Mouse (Mus musculus): ENCODE data around the gene Ctnna3. TPM values are rescaled to one million over a fixed set of nuclear protein-coding genes. Genes with fewer than 3 reads are reported as not detected.
"Not testable (repeated sequence)": the region's sequence is repeated elsewhere in the genome, so short reads cannot be mapped to it uniquely, and the experiment has no call there.

Gene Ctnna3
- polyA plus RNA-seq, 1 experiment from 2014 or later: not detected

- Histone ChIP-seq H3K9me3 (ENCODE audit: low read length) (no peaks in the 10 kb centered on the region), H3K4me1 (ENCODE audit: insufficient read depth) (peaks cover 7% of the 10 kb centered on the region; the same call in 1 of the 2 replicates), H3K9ac (replicated peaks) (no peak overlapping the region), H3K4me3 (ENCODE audit: low read depth, low read length) (no peak overlapping the region), H3K27me3 (ENCODE audit: insufficient read depth, low read length) (no peaks in the 10 kb centered on the region), H3K27ac (ENCODE audit: low read depth) (no peak overlapping the region), H3K4me2 (ENCODE audit: low read depth, low read length) (no peak overlapping the region), H3K36me3 (replicated peaks; ENCODE audit: insufficient read depth, low read length) (no peaks in the 10 kb centered on the region)
- no peak for TF ChIP-seq EP300 (IDR thresholded peaks at IDR 0.05; ENCODE audit: low read depth)
- no peak for TF ChIP-seq CTCF (IDR thresholded peaks at IDR 0.05; ENCODE audit: low read depth)
- DNase-seq (no peak), ATAC-seq (no peak)
- WGBS (ENCODE audit: insufficient replicate concordance): 89% methylated on average over 7 of the region's 7 CpGs
Measured at GRCm38 (mm10) chr10:63431221-63431736, 1.4 kb downstream of the Ctnna3 start.

GRCm38 (mm10) chr10:63432099-63432498, 2.2 kb downstream of the Ctnna3 start:
- Histone ChIP-seq H3K4me3 (ENCODE audit: low read depth, low read length) (no peak overlapping the region), H3K27ac (ENCODE audit: low read depth) (no peak overlapping the region), H3K27me3 (ENCODE audit: insufficient read depth, low read length) (no peaks in the 10 kb centered on the region), H3K9ac (replicated peaks) (no peak overlapping the region), H3K4me1 (ENCODE audit: insufficient read depth) (peaks cover 7% of the 10 kb centered on the region; the same call in 1 of the 2 replicates), H3K9me3 (ENCODE audit: low read length) (no peaks in the 10 kb centered on the region), H3K36me3 (replicated peaks; ENCODE audit: insufficient read depth, low read length) (no peaks in the 10 kb centered on the region), H3K4me2 (ENCODE audit: low read depth, low read length) (no peak overlapping the region)
- TF ChIP-seq EP300 (IDR thresholded peaks at IDR 0.05; ENCODE audit: low read depth) (no peak), CTCF (IDR thresholded peaks at IDR 0.05; ENCODE audit: low read depth) (no peak)
- 86% methylated on average over 8 of the region's 8 CpGs for WGBS (ENCODE audit: insufficient replicate concordance)
- ATAC-seq (no peak), DNase-seq (no peak)

DNA sequence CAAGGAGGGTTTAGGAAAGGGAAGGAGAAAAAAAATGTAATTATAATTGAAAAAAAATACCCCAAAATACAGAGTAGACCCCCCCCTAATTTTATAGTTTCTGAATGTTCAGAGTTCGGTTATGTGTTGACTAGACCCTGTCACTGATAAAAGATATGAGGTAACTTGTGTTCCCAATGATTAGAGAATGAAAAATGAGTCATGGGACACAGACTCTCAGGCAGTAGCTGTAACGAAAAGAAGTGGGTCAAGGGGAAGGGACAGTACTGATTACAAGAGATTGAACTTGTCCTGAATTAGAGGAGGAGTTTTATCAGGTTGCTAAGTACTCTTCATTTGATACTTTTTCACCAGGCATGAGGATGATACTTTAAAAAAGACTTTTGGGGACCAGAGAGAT, 3.0 kb downstream of the Ctnna3 start:
- H3K27ac ChIP-seq (ENCODE audit: low read depth): no peak overlapping the region
- no peak overlapping the region for H3K4me2 ChIP-seq (ENCODE audit: low read depth, low read length)
- no peaks in the 10 kb centered on the region for H3K27me3 ChIP-seq (ENCODE audit: insufficient read depth, low read length)
- peaks cover 7% of the 10 kb centered on the region; the same call in 1 of the 2 replicates for H3K4me1 ChIP-seq (ENCODE audit: insufficient read depth)
- WGBS (ENCODE audit: insufficient replicate concordance): 36% methylated on average over 2 of the region's 2 CpGs
- ATAC-seq (no peak), DNase-seq (no peak)
- H3K9me3 ChIP-seq (ENCODE audit: low read length): no peaks in the 10 kb centered on the region
- no peaks in the 10 kb centered on the region for H3K36me3 ChIP-seq (replicated peaks; ENCODE audit: insufficient read depth, low read length)
- no peak overlapping the region for H3K9ac ChIP-seq (replicated peaks)
- H3K4me3 ChIP-seq (ENCODE audit: low read depth, low read length): no peak overlapping the region
- no peak for TF ChIP-seq EP300 (IDR thresholded peaks at IDR 0.05; ENCODE audit: low read depth)
- no peak for TF ChIP-seq CTCF (IDR thresholded peaks at IDR 0.05; ENCODE audit: low read depth)

GRCm38 (mm10) chr10:63438736-63439262, 8.9 kb downstream of the Ctnna3 start:
- Histone ChIP-seq H3K4me2 (ENCODE audit: low read depth, low read length) (no peak overlapping the region), H3K4me3 (ENCODE audit: low read depth, low read length) (no peak overlapping the region), H3K27me3 (ENCODE audit: insufficient read depth, low read length) (no peaks in the 10 kb centered on the region), H3K36me3 (replicated peaks; ENCODE audit: insufficient read depth, low read length) (no peaks in the 10 kb centered on the region), H3K9me3 (ENCODE audit: low read length) (no peaks in the 10 kb centered on the region), H3K4me1 (ENCODE audit: insufficient read depth) (no peaks in the 10 kb centered on the region), H3K9ac (replicated peaks) (no peak overlapping the region), H3K27ac (ENCODE audit: low read depth) (no peak overlapping the region)
- ATAC-seq (no peak), DNase-seq (no peak)
- TF ChIP-seq EP300 (IDR thresholded peaks at IDR 0.05; ENCODE audit: low read depth): no peak
- no peak for TF ChIP-seq CTCF (IDR thresholded peaks at IDR 0.05; ENCODE audit: low read depth)

- no peak for DNase-seq
- Histone ChIP-seq H3K4me2 (ENCODE audit: low read depth, low read length) (no peak overlapping the region), H3K9ac (replicated peaks) (no peak overlapping the region), H3K4me1 (ENCODE audit: insufficient read depth) (no peaks in the 10 kb centered on the region), H3K36me3 (replicated peaks; ENCODE audit: insufficient read depth, low read length) (no peaks in the 10 kb centered on the region), H3K27ac (ENCODE audit: low read depth) (no peak overlapping the region), H3K4me3 (ENCODE audit: low read depth, low read length) (no peak overlapping the region), H3K9me3 (ENCODE audit: low read length) (no peaks in the 10 kb centered on the region), H3K27me3 (ENCODE audit: insufficient read depth, low read length) (no peaks in the 10 kb centered on the region)
- WGBS (ENCODE audit: insufficient replicate concordance): 43% methylated on average over 7 of the region's 7 CpGs
- ATAC-seq: no peak
- TF ChIP-seq CTCF (IDR thresholded peaks at IDR 0.05; ENCODE audit: low read depth) (no peak), EP300 (IDR thresholded peaks at IDR 0.05; ENCODE audit: low read depth) (no peak)
Measured at GRCm38 (mm10) chr10:63439694-63440228, 9.9 kb downstream of the Ctnna3 start.

DNA sequence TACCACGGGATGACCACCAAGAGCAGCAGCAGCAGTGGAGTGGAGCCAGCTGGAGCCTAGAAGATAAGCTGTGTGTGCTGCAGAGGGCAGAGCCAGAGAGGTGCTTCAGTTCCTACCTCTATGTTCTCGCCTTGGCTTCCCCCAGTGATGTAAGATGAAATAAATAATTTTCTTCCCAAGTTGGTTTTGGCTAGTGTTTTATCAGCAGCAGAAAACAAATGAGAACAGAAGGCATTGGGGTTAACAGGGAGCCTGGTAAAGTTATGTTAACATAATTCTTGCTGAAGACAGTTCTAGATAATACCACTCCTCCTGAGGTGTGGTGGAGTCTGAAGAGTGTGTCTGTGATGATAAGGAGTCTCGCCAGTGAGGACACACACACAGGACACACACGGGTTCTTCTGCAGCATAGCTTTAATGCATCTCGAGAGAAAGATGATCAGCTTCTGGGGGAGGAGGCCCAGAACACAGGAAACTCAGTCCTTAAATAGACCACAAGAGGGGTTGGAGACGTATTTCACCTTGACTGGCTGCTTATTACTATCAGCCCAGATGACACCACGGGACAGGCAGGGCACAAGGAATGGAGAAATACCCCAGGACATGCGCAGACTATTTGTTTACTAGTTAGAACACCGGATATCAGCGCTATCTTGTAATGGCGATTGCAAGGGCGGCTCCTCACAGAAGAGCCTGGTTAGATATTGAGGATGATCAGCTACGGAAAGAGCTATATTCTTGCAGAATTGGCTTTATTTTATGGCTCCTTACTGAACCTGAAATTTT, 14.9 kb downstream of the Ctnna3 start:
- H3K27me3 ChIP-seq (ENCODE audit: insufficient read depth, low read length); H3K9me3 ChIP-seq (ENCODE audit: low read length); DNase-seq; H3K4me3 ChIP-seq (ENCODE audit: low read depth, low read length); H3K4me1 ChIP-seq (ENCODE audit: insufficient read depth); H3K9ac ChIP-seq (replicated peaks); H3K36me3 ChIP-seq (replicated peaks; ENCODE audit: insufficient read depth, low read length); H3K4me2 ChIP-seq (ENCODE audit: low read depth, low read length): not testable (repeated sequence)
- ATAC-seq: peak; percentile 95
- H3K27ac ChIP-seq (ENCODE audit: low read depth): 0 out of 2 replicates have a peak overlapping the region, but pooled peaks have one; percentile 58
- WGBS (ENCODE audit: insufficient replicate concordance): 66% methylated on average over 13 of the region's 13 CpGs

Data from liver, postnatal 0 days (tissue).